Mouse (Mus musculus): ENCODE results near the gene Nphs1.

- TF ChIP-seq CTCF (IDR thresholded peaks at IDR 0.05; ENCODE audit: low read depth): no peak
- TF ChIP-seq EP300 (IDR thresholded peaks at IDR 0.05; ENCODE audit: low read depth): no peak
Measured at GRCm38 (mm10) chr7:30490957-30491307, 32.8 kb downstream of the Nphs1 start.

Measured in liver, postnatal 0 days (tissue).